Mouse (Mus musculus): ENCODE results near the gene Prr7.

Prr7 gene

GRCm38 (mm10) chr13:55448131-55448530 is 15.9 kb upstream of the Prr7 start:
- no peak for DNase-seq (ENCODE audit: extremely low read depth, low read depth)

- DNase-seq (ENCODE audit: extremely low read depth, low read depth): no peak
Observed at GRCm38 (mm10) chr13:55449205-55449604, 14.9 kb upstream of the Prr7 start.

GRCm38 (mm10) chr13:55449679-55450441 is 14.2 kb upstream of the Prr7 start:
- no peak for DNase-seq (ENCODE audit: extremely low read depth, low read depth)

GRCm38 (mm10) chr13:55450511-55450980 is 13.5 kb upstream of the Prr7 start:
- no peak for DNase-seq (ENCODE audit: extremely low read depth, low read depth)

GRCm38 (mm10) chr13:55451296-55451695 is 12.8 kb upstream of the Prr7 start:
- DNase-seq (ENCODE audit: extremely low read depth, low read depth): no peak

GRCm38 (mm10) chr13:55451785-55452549 is 12.1 kb upstream of the Prr7 start:
- DNase-seq (ENCODE audit: extremely low read depth, low read depth): no peak

GRCm38 (mm10) chr13:55462965-55463364 is 1.1 kb upstream of the Prr7 start:
- DNase-seq (ENCODE audit: extremely low read depth, low read depth): no peak

- DNase-seq (ENCODE audit: extremely low read depth, low read depth): no peak
Observed at GRCm38 (mm10) chr13:55463399-55464026, 554 bp upstream of the Prr7 start.

GRCm38 (mm10) chr13:55465184-55465583 is 1.1 kb downstream of the Prr7 start:
- DNase-seq (ENCODE audit: extremely low read depth, low read depth): no peak

- DNase-seq (ENCODE audit: extremely low read depth, low read depth): no peak
Observed at GRCm38 (mm10) chr13:55465830-55466440, 1.9 kb downstream of the Prr7 start.

- no peak for DNase-seq (ENCODE audit: extremely low read depth, low read depth)
Observed at GRCm38 (mm10) chr13:55468851-55469560, 4.9 kb downstream of the Prr7 start.

- no peak for DNase-seq (ENCODE audit: extremely low read depth, low read depth)
Observed at GRCm38 (mm10) chr13:55470372-55470771, 6.3 kb downstream of the Prr7 start.

GRCm38 (mm10) chr13:55471156-55471818 is 7.2 kb downstream of the Prr7 start:
- DNase-seq (ENCODE audit: extremely low read depth, low read depth): peak; percentile 61

- no peak for DNase-seq (ENCODE audit: extremely low read depth, low read depth)
Observed at GRCm38 (mm10) chr13:55471819-55472131, 7.7 kb downstream of the Prr7 start.

GRCm38 (mm10) chr13:55472132-55473022 is 8.3 kb downstream of the Prr7 start:
- DNase-seq (ENCODE audit: extremely low read depth, low read depth): no peak

- DNase-seq (ENCODE audit: extremely low read depth, low read depth): no peak
Observed at GRCm38 (mm10) chr13:55473076-55473831, 9.2 kb downstream of the Prr7 start.

- DNase-seq (ENCODE audit: extremely low read depth, low read depth): no peak
Observed at GRCm38 (mm10) chr13:55473961-55474360, 9.9 kb downstream of the Prr7 start.

- peak; percentile 63 for DNase-seq (ENCODE audit: extremely low read depth, low read depth)
Observed at GRCm38 (mm10) chr13:55474621-55475069, 10.6 kb downstream of the Prr7 start.

GRCm38 (mm10) chr13:55475750-55476149 is 11.7 kb downstream of the Prr7 start:
- DNase-seq (ENCODE audit: extremely low read depth, low read depth): no peak
